21 mouse cellular contexts compared by ENCODE assay signal in the genomic region with DNA sequence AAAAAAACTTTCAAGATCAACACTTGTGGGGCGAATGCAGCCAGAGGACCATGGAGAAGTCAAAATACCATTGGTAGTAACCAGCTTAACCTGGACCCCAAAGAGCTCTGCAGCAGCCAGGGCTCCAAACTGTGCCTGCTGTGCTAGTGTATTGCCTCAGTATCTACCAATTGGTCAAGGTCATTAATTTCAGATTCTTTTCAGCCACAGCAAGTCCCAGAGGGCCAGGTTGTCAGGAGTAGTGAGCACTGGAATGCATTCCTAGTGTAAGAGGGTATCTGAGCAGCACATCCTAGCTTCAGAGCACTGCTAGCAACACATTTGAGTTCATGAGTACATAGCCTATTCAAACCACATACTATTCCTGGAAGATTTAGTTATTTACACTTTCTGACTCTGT.
"Had no signal": no experiment of that assay in that cellular context is flagged by ENCODE, and none has a peak within 500 bp of the region (broad histone marks: within the 10 kb centered on the region; RNA-seq: fewer than 3 reads in every experiment).

No protein-coding gene starts in this region.

- ATAC-seq: liver, postnatal 0 days; lung, postnatal 0 days; midbrain, embryonic 16.5 days had no signal

- H3K4me1 ChIP-seq: liver, embryonic 13.5 days; liver, embryonic 15.5 days; lung, embryonic 15.5 days; megakaryocyte, embryonic 14.5 days; midbrain, embryonic 12.5 days had no signal

- H3K27ac ChIP-seq: liver, embryonic 13.5 days; liver, embryonic 15.5 days; lung, embryonic 15.5 days; macrophage; midbrain, embryonic 10.5 days; midbrain, embryonic 12.5 days had no signal

- H3K4me2 ChIP-seq: liver, embryonic 13.5 days; liver, embryonic 15.5 days; lung, embryonic 15.5 days; midbrain, embryonic 12.5 days had no signal

- H3K27me3 ChIP-seq: liver, embryonic 13.5 days; liver, embryonic 15.5 days; lung, embryonic 15.5 days; megakaryocyte, embryonic 14.5 days; midbrain, embryonic 12.5 days had no signal

- DNase-seq: liver, embryonic 13.5 days; liver, postnatal 0 days; lung, adult 2 months; lung, postnatal 14 days; lung, postnatal 36 days; midbrain, embryonic 14.5 days; right cerebral cortex, postnatal 25 days; right cerebral cortex, postnatal 4 days; spleen, adult 18-20 months; thymus, adult 18-20 months; thymus, postnatal 14 days; thymus, postnatal 36 days had no signal

- H3K9ac ChIP-seq: liver, embryonic 13.5 days; liver, embryonic 15.5 days; liver, postnatal 0 days; lung, embryonic 15.5 days; midbrain, embryonic 12.5 days had no signal

- H3K9me3 ChIP-seq: liver, embryonic 13.5 days; liver, embryonic 15.5 days; lung, embryonic 15.5 days; midbrain, embryonic 10.5 days; midbrain, embryonic 12.5 days had no signal

- H3K4me3 ChIP-seq: liver, embryonic 13.5 days; liver, embryonic 15.5 days; lung, embryonic 15.5 days; megakaryocyte, embryonic 14.5 days; midbrain, embryonic 10.5 days; midbrain, embryonic 12.5 days; myocyte had no signal

- H3K36me3 ChIP-seq: liver, embryonic 13.5 days; liver, embryonic 15.5 days; lung, embryonic 15.5 days; midbrain, embryonic 10.5 days; midbrain, embryonic 12.5 days had no signal
